In the genomic region with DNA sequence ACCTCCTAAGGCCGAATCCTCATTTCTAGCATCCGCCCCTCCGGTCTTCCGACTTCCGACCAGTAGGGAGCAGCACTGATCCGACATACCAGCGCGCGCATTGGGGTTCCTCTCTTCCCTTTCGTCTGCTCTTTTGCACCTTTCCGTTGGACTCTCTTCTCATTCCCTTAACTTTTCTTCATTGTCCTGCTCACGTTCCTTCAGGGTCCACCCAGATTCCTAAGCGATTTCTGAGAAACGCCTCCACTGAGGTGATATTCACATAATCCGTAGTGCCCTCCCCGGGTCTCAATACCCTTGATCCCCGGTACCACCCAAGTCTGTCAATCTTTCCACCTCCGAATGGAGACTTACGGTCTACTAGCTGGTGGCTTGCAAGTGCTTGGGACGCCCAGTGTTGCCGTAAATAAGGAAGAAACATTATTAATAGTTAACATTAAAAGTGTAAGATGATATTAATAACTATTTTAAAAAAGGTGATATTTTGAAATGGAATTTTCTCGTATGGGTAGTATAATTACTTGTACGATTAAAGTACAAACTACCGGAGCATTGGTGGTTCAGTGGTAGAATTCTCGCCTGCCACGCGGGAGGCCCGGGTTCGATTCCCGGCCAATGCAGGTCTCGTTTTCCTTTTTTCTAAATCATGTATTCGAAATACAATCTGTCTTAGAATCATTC, we compare ENCODE assay signal across 8 mouse cellular contexts. TPM values are rescaled to one million over a fixed set of nuclear protein-coding genes. Genes with fewer than 3 reads are reported as not detected.
DNase-seq lines count a peak whose midpoint lies in the region; ATAC-seq and TF ChIP-seq lines count a peak whose summit lies in the region.

No protein-coding gene starts in this region.

- peak; percentile 88 for TF ChIP-seq CTCF in liver, postnatal 0 days (IDR thresholded peaks at IDR 0.05; ENCODE audit: low read depth)

- peak; percentile 44 for TF ChIP-seq EP300 in liver, postnatal 0 days (IDR thresholded peaks at IDR 0.05; ENCODE audit: low read depth)

- H3K27ac ChIP-seq in forebrain, embryonic 15.5 days (replicated peaks): peak overlapping the region; percentile 89
- peak overlapping the region; percentile 82 for H3K27ac ChIP-seq in liver, postnatal 0 days (ENCODE audit: low read depth)
- peak overlapping the region; percentile 73 for H3K27ac ChIP-seq in neural tube, embryonic 13.5 days (replicated peaks)

- H3K27me3 ChIP-seq in forebrain, embryonic 15.5 days: no peaks in the 10 kb centered on the region
- no peaks in the 10 kb centered on the region for H3K27me3 ChIP-seq in liver, postnatal 0 days (ENCODE audit: insufficient read depth, low read length)
- no peaks in the 10 kb centered on the region for H3K27me3 ChIP-seq in neural tube, embryonic 13.5 days

- peak; percentile 87 for DNase-seq in ES-CJ7 (ENCODE audit: low read depth, low spot score)
- DNase-seq in cerebellum, adult 11-12 months: peak; percentile 84
- DNase-seq in heart, postnatal 25 days (ENCODE audit: low spot score): peak; percentile 68
- peak; percentile 91 for DNase-seq in layer of hippocampus, adult 11-12 months (ENCODE audit: low spot score)
- peak; percentile 91 for DNase-seq in liver, postnatal 0 days
- peak; percentile 74 for DNase-seq in telencephalon, adult 2 months (ENCODE audit: low read depth, low spot score)

- peak; percentile 84 for ATAC-seq in forebrain, embryonic 15.5 days (replicated peaks)
- ATAC-seq in liver, postnatal 0 days: peak; percentile 83
- ATAC-seq in neural tube, embryonic 13.5 days (ENCODE audit: low read depth): peak; percentile 86

- peaks cover 9% of the 10 kb centered on the region for H3K4me1 ChIP-seq in forebrain, embryonic 15.5 days
- peaks cover 10% of the 10 kb centered on the region for H3K4me1 ChIP-seq in liver, postnatal 0 days (ENCODE audit: insufficient read depth)
- H3K4me1 ChIP-seq in neural tube, embryonic 13.5 days (replicated peaks): peaks cover 13% of the 10 kb centered on the region

- no peaks in the 10 kb centered on the region for H3K36me3 ChIP-seq in forebrain, embryonic 15.5 days
- no peaks in the 10 kb centered on the region for H3K36me3 ChIP-seq in liver, postnatal 0 days (replicated peaks; ENCODE audit: insufficient read depth, low read length)
- no peaks in the 10 kb centered on the region for H3K36me3 ChIP-seq in neural tube, embryonic 13.5 days

- intact Hi-C loops in heart, postnatal 25 days (cut with DNase I): loop anchor here (5.0 to 10.0 kb wide), 8 partner anchors 125 to 1975 kb away; partner anchors contain the start of genes Hist1h2ac, Hist1h2af, Hist1h2ap and Hist1h2bc

- H3K4me2 ChIP-seq in forebrain, embryonic 15.5 days (replicated peaks): peak overlapping the region; percentile 60
- H3K4me2 ChIP-seq in liver, postnatal 0 days (ENCODE audit: low read depth, low read length): peak overlapping the region; percentile 76
- H3K4me2 ChIP-seq in neural tube, embryonic 13.5 days: peak overlapping the region; percentile 68

- peak overlapping the region; percentile 57 for H3K9ac ChIP-seq in forebrain, embryonic 15.5 days (replicated peaks)
- H3K9ac ChIP-seq in liver, postnatal 0 days (replicated peaks): peak overlapping the region; percentile 67
- peak overlapping the region; percentile 72 for H3K9ac ChIP-seq in neural tube, embryonic 13.5 days

- 1% methylated on average over 32 of the region's 32 CpGs for WGBS in forebrain, embryonic 15.5 days
- WGBS in liver, postnatal 0 days (ENCODE audit: insufficient replicate concordance): under 1% methylated on average over 32 of the region's 32 CpGs
- WGBS in neural tube, embryonic 13.5 days: under 1% methylated on average over 32 of the region's 32 CpGs

- peak overlapping the region; percentile 77 for H3K4me3 ChIP-seq in forebrain, embryonic 15.5 days
- H3K4me3 ChIP-seq in liver, postnatal 0 days (ENCODE audit: low read depth, low read length): peak overlapping the region; percentile 62
- H3K4me3 ChIP-seq in neural tube, embryonic 13.5 days: peak overlapping the region; percentile 59

- no peaks in the 10 kb centered on the region for H3K9me3 ChIP-seq in forebrain, embryonic 15.5 days
- H3K9me3 ChIP-seq in liver, postnatal 0 days (ENCODE audit: low read length): no peaks in the 10 kb centered on the region
- no peaks in the 10 kb centered on the region for H3K9me3 ChIP-seq in neural tube, embryonic 13.5 days

RNA-seq across cellular contexts. Expression of gene Hist1h2bl, which starts 5.8 kb away (rescaled TPM):
- 2.2 TPM in 1 of 2 replicates, not detected in the other for polyA plus RNA-seq in forebrain, embryonic 15.5 days (2015; fragmentation: Nextera tagmentation; extraction: Ambion mirVana)
- 10 to 100 TPM; 19.7 to 24.0 TPM for total RNA-seq in heart, postnatal 25 days (2021)
- 0.51 and 1.9 TPM in 2 replicates for polyA plus RNA-seq in liver, postnatal 0 days (2015; fragmentation: Nextera tagmentation; extraction: Ambion mirVana)
- polyA plus RNA-seq in neural tube, embryonic 13.5 days (2015; fragmentation: Nextera tagmentation; extraction: Ambion mirVana): 1.4 and 1.5 TPM in 2 replicates

RNA-seq across cellular contexts. Expression of gene Hist1h2ai, which starts 6.1 kb away (rescaled TPM):
- polyA plus RNA-seq in forebrain, embryonic 15.5 days (2015; fragmentation: Nextera tagmentation; extraction: Ambion mirVana): 10.1 and 26.0 TPM in 2 replicates
- 10 to 100 TPM in 1 of 2 experiments, not detected in 1; 17.9 TPM for total RNA-seq in heart, postnatal 25 days (2021)
- 16.4 and 20.2 TPM in 2 replicates for polyA plus RNA-seq in liver, postnatal 0 days (2015; fragmentation: Nextera tagmentation; extraction: Ambion mirVana)
- polyA plus RNA-seq in neural tube, embryonic 13.5 days (2015; fragmentation: Nextera tagmentation; extraction: Ambion mirVana): 5.9 TPM in 1 of 2 replicates, not detected in the other

RNA-seq across cellular contexts. Expression of gene Hist1h3h, which starts 7.3 kb away (rescaled TPM):
- polyA plus RNA-seq in forebrain, embryonic 15.5 days (2015; fragmentation: Nextera tagmentation; extraction: Ambion mirVana): 10.8 and 11.6 TPM in 2 replicates
- total RNA-seq in heart, postnatal 25 days (2021): 10 to 100 TPM; 16.8 to 25.9 TPM
- polyA plus RNA-seq in liver, postnatal 0 days (2015; fragmentation: Nextera tagmentation; extraction: Ambion mirVana): 7.1 and 8.7 TPM in 2 replicates
- polyA plus RNA-seq in neural tube, embryonic 13.5 days (2015; fragmentation: Nextera tagmentation; extraction: Ambion mirVana): 2.7 and 3.3 TPM in 2 replicates

RNA-seq across cellular contexts. Expression of gene Hist1h2bm, which starts 11.7 kb away (rescaled TPM):
- 2.1 and 2.6 TPM in 2 replicates for polyA plus RNA-seq in forebrain, embryonic 15.5 days (2015; fragmentation: Nextera tagmentation; extraction: Ambion mirVana)
- 1 to 10 TPM; 5.5 to 6.1 TPM for total RNA-seq in heart, postnatal 25 days (2021)
- 1.6 and 2.3 TPM in 2 replicates for polyA plus RNA-seq in liver, postnatal 0 days (2015; fragmentation: Nextera tagmentation; extraction: Ambion mirVana)
- polyA plus RNA-seq in neural tube, embryonic 13.5 days (2015; fragmentation: Nextera tagmentation; extraction: Ambion mirVana): 1.2 and 1.4 TPM in 2 replicates

RNA-seq across cellular contexts. Expression of gene Olfr1359, which starts 12.3 kb away (rescaled TPM):
- polyA plus RNA-seq in forebrain, embryonic 15.5 days (2015; fragmentation: Nextera tagmentation; extraction: Ambion mirVana): not detected in 2 replicates
- not detected for total RNA-seq in heart, postnatal 25 days (2021)
- not detected in 2 replicates for polyA plus RNA-seq in liver, postnatal 0 days (2015; fragmentation: Nextera tagmentation; extraction: Ambion mirVana)
- polyA plus RNA-seq in neural tube, embryonic 13.5 days (2015; fragmentation: Nextera tagmentation; extraction: Ambion mirVana): not detected in 2 replicates

Comparison
In these comparisons a context has a peak if more than half of its experiments do, and no peak if none do; other contexts are left out.
1. Peak in every context shown above with its lines: DNase-seq, ATAC-seq, H3K4me3 ChIP-seq and H3K27ac ChIP-seq.